Mouse (Mus musculus) forebrain, postnatal 0 days (tissue): ENCODE data around the gene Esf1. TPM values are rescaled to one million over a fixed set of nuclear protein-coding genes. Genes with fewer than 3 reads are reported as not detected.

Experiments
- ATAC-seq: fragments of 200-750 bp; cut with Nextera tagmentation; 2 replicates; pipeline ENCODE4 v1.8.0; 2017; ENCODE audit warnings: mild to moderate bottlenecking, moderate library complexity
- DNase-seq: peaks from one replicate; pipeline ENCODE4 v3.0.0-alpha.2; 2015
- H3K27ac ChIP-seq: fragments of 300-500 bp; sonication (generic); 2 replicates; pipeline ENCODE4 v1.5.1; 2014; ENCODE audit warnings: low read depth, mild to moderate bottlenecking, antibody characterized with exemption, low read length, moderate library complexity, mixed read lengths
- H3K27me3 ChIP-seq: fragments of 300-500 bp; sonication (generic); 2 replicates; pipeline ENCODE4 v1.6.1; 2014; ENCODE audit warnings: mild to moderate bottlenecking, low read length, mixed read lengths; ENCODE audit not compliant: insufficient read depth
- H3K36me3 ChIP-seq: fragments of 300-500 bp; sonication (generic); 2 replicates; pipeline ENCODE4 v1.6.1; 2014; ENCODE audit warnings: mild to moderate bottlenecking, moderate library complexity; ENCODE audit not compliant: insufficient read depth
- H3K4me1 ChIP-seq: fragments of 300-500 bp; sonication (generic); 2 replicates; pipeline ENCODE4 v1.6.1; 2014; ENCODE audit warnings: antibody characterized with exemption; ENCODE audit not compliant: insufficient read depth
- H3K4me2 ChIP-seq: fragments of 300-500 bp; sonication (generic); 2 replicates; pipeline ENCODE4 v1.6.1; 2014; ENCODE audit warnings: low read depth, mild to moderate bottlenecking, moderate library complexity
- H3K4me3 ChIP-seq: fragments of 300-500 bp; sonication (generic); 2 replicates; pipeline ENCODE4 v1.5.1; 2014; ENCODE audit warnings: low read depth, low read length, mixed read lengths
- H3K9ac ChIP-seq: fragments of 300-500 bp; sonication (generic); 2 replicates; pipeline ENCODE4 v1.6.1; 2014; ENCODE audit warnings: mild to moderate bottlenecking
- H3K9me3 ChIP-seq: fragments of 300-500 bp; sonication (generic); 2 replicates; pipeline ENCODE4 v1.6.1; 2016; ENCODE audit warnings: low read length
- CTCF ChIP-seq: sonication (generic); IDR thresholded peaks from 2 replicates; pipeline ENCODE4 v1.5.1; 2016; ENCODE audit warnings: antibody characterized with exemption, control low read depth, low read depth
- WGBS: fragments of 180-500 bp; shearing (Covaris S2); extraction: QIAGEN DNeasy Blood & Tissue Kit; methylation state at CpG from one replicate; pipeline ENCODE4 v1.1.7; 2014; 5-methylcytosine and 5-hydroxymethylcytosine counted together
- polyA plus RNA-seq: library from polyadenylated mRNA; unstranded; fragments of >200 nt; fragmentation: Nextera tagmentation; extraction: Ambion mirVana; gene quantifications from 2 replicates; pipeline ENCODE4 v1.2.1, GENCODE M21; 2015
- total RNA-seq: library from RNA; depleted of rRNA; stranded (reverse); fragments of >200 nt; gene quantifications from 2 replicates; pipeline ENCODE4 v1.2.3, GENCODE M21; 2014; rRNA removed

Gene Esf1
- total RNA-seq (12.6 and 20.0 TPM in 2 replicates), polyA plus RNA-seq (8.8 and 14.9 TPM in 2 replicates)

- under 1% methylated on average over 43 of the region's 43 CpGs for WGBS
Measured at GRCm38 (mm10) chr2:140170127-140170802, at the start of gene Esf1, which contains the start of gene Ndufaf5. TSS of gene Esf1 (minus strand) at chr2:140170564. TSS of gene Ndufaf5 (plus strand) at chr2:140170649.

GRCm38 (mm10) chr2:140215965-140216364 is 45.6 kb upstream of the Esf1 start:
- no peak overlapping the region for H3K4me3 ChIP-seq
- no peak for ATAC-seq
- no peak overlapping the region for H3K9ac ChIP-seq
- H3K4me1 ChIP-seq: 0 out of 2 replicates have a peak, but pooled peaks cover 5% of the 10 kb centered on the region
- H3K9me3 ChIP-seq: no peaks in the 10 kb centered on the region
- H3K27me3 ChIP-seq: no peaks in the 10 kb centered on the region
- no peak overlapping the region for H3K27ac ChIP-seq
- peak; percentile 27 for DNase-seq
- no peak overlapping the region for H3K4me2 ChIP-seq
- 69% methylated on average over 1 of the region's 1 CpGs for WGBS
- H3K36me3 ChIP-seq: no peaks in the 10 kb centered on the region
- no peak for TF ChIP-seq CTCF

More at GRCm38 (mm10) chr2:140170127-140170802, at the start of gene Esf1, which contains the start of gene Ndufaf5:
- Histone ChIP-seq H3K4me1 (peaks cover 12% of the 10 kb centered on the region; the same call in 1 of the 2 replicates), H3K9ac (peak within 1 kb of the TSS; percentile 89), H3K27me3 (no peaks in the 10 kb centered on the region), H3K36me3 (peaks cover 10% of the 10 kb centered on the region), H3K4me3 (peak within 1 kb of the TSS; percentile 94), H3K9me3 (no peaks in the 10 kb centered on the region), H3K27ac (peak within 1 kb of the TSS; percentile 67), H3K4me2 (peak within 1 kb of the TSS; percentile 87)
- no peak for TF ChIP-seq CTCF
- DNase-seq (peak; percentile 98), ATAC-seq (peak; percentile 99)

GRCm38 (mm10) chr2:140215415-140215814 is 45.1 kb upstream of the Esf1 start:
- Histone ChIP-seq H3K4me2 (no peak overlapping the region), H3K9ac (no peak overlapping the region), H3K27me3 (no peaks in the 10 kb centered on the region), H3K27ac (0 out of 2 replicates have a peak overlapping the region, but pooled peaks have one; percentile 10), H3K4me3 (no peak overlapping the region), H3K4me1 (0 out of 2 replicates have a peak, but pooled peaks cover 5% of the 10 kb centered on the region), H3K9me3 (no peaks in the 10 kb centered on the region), H3K36me3 (no peaks in the 10 kb centered on the region)
- ATAC-seq: 0 out of 2 replicates have a peak, but pooled peaks have one; percentile 13
- DNase-seq: peak; percentile 23
- WGBS: 43% methylated on average over 2 of the region's 2 CpGs
- TF ChIP-seq CTCF: no peak

- no peak overlapping the region for H3K27ac ChIP-seq
- H3K4me3 ChIP-seq: no peak overlapping the region
- no peak overlapping the region for H3K9ac ChIP-seq
- ATAC-seq: peak; percentile 82
- peak; percentile 68 for DNase-seq
- H3K4me1 ChIP-seq: 0 out of 2 replicates have a peak, but pooled peaks cover 5% of the 10 kb centered on the region
- no peaks in the 10 kb centered on the region for H3K27me3 ChIP-seq
- H3K36me3 ChIP-seq: no peaks in the 10 kb centered on the region
- H3K9me3 ChIP-seq: no peaks in the 10 kb centered on the region
- WGBS: 78% methylated on average over 4 of the region's 4 CpGs
- no peak for TF ChIP-seq CTCF
- no peak overlapping the region for H3K4me2 ChIP-seq
Measured at GRCm38 (mm10) chr2:140214519-140215027, 44.2 kb upstream of the Esf1 start.

- no peak for ATAC-seq
- no peak overlapping the region for H3K27ac ChIP-seq
- no peak overlapping the region for H3K4me2 ChIP-seq
- 94% methylated on average over 7 of the region's 7 CpGs for WGBS
- no peaks in the 10 kb centered on the region for H3K4me1 ChIP-seq
- no peak for TF ChIP-seq CTCF
- no peaks in the 10 kb centered on the region for H3K27me3 ChIP-seq
- peaks cover 32% of the 10 kb centered on the region for H3K36me3 ChIP-seq
- H3K9ac ChIP-seq: no peak overlapping the region
- no peak overlapping the region for H3K4me3 ChIP-seq
- DNase-seq: no peak
- H3K9me3 ChIP-seq: no peaks in the 10 kb centered on the region
Measured at GRCm38 (mm10) chr2:140203756-140204155, 33.4 kb upstream of the Esf1 start.

GRCm38 (mm10) chr2:140202573-140202972 is 32.2 kb upstream of the Esf1 start:
- TF ChIP-seq CTCF: no peak
- ATAC-seq (no peak), DNase-seq (peak; percentile 3)
- H3K36me3 ChIP-seq: peaks cover 32% of the 10 kb centered on the region
- 85% methylated on average over 5 of the region's 5 CpGs for WGBS
- no peak overlapping the region for H3K27ac ChIP-seq
- no peak overlapping the region for H3K4me2 ChIP-seq
- no peaks in the 10 kb centered on the region for H3K27me3 ChIP-seq
- no peaks in the 10 kb centered on the region for H3K9me3 ChIP-seq
- H3K4me3 ChIP-seq: no peak overlapping the region
- no peak overlapping the region for H3K9ac ChIP-seq
- no peaks in the 10 kb centered on the region for H3K4me1 ChIP-seq

GRCm38 (mm10) chr2:140200713-140201112 is 30.3 kb upstream of the Esf1 start:
- H3K9me3 ChIP-seq: no peaks in the 10 kb centered on the region
- no peaks in the 10 kb centered on the region for H3K27me3 ChIP-seq
- H3K36me3 ChIP-seq: peaks cover 34% of the 10 kb centered on the region
- no peak overlapping the region for H3K9ac ChIP-seq
- H3K27ac ChIP-seq: no peak overlapping the region
- DNase-seq (peak; percentile 32), ATAC-seq (peak; percentile 51; the same call in 1 of the 2 replicates)
- peak; percentile 62 for TF ChIP-seq CTCF
- no peak overlapping the region for H3K4me3 ChIP-seq
- WGBS: 78% methylated on average over 2 of the region's 2 CpGs
- H3K4me1 ChIP-seq: no peaks in the 10 kb centered on the region
- no peak overlapping the region for H3K4me2 ChIP-seq
